Mouse (Mus musculus): ENCODE data around the gene Spryd3. TPM values are rescaled to one million over a fixed set of nuclear protein-coding genes. Genes with fewer than 3 reads are reported as not detected.

Gene Spryd3
- polyA plus RNA-seq, 1 experiment, result 64.6 TPM

DNA sequence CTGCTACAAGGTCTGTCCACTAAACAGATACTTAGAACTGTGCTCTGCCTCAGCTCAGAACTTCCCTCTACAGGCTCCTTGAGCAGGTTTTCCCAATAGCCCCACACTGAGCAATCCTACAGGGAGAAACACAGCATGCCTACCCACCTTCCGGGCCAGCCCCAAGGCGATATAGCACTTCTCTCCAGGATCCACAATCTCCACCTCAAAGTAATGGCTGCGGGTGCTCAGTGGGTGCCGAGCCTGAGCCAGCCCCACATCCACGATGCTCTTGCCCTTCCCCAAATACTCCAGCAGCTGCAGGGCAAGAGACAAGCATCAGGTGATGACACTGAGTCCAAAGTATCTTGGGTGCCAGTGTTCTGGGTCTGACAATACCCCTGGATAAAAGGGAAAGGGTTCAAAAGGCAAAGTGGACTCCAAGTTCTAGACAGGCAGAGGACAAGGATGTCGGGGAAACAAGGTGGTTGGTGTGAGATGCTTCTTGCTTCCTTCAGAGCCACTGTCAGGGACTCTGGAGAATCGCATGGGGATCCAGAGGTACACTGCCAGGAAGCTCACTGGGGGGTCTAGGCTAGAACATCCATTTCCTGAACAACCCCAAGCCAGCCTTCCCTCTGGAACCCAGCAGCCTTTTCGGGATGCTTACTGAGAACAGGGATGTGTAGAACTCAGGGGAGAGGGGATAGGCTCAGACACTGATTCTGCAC is 16.8 kb downstream of the Spryd3 start:
- TF ChIP-seq CTCF (IDR thresholded peaks at IDR 0.05; ENCODE audit: borderline replicate concordance, extremely low read depth, insufficient read depth, insufficient read length) (no peak), POLR2A (IDR thresholded peaks at IDR 0.05; ENCODE audit: borderline replicate concordance, extremely low read depth, insufficient read depth, insufficient read length, poor library complexity, severe bottlenecking) (no peak)
- no peak for DNase-seq (ENCODE audit: low read depth)

DNA sequence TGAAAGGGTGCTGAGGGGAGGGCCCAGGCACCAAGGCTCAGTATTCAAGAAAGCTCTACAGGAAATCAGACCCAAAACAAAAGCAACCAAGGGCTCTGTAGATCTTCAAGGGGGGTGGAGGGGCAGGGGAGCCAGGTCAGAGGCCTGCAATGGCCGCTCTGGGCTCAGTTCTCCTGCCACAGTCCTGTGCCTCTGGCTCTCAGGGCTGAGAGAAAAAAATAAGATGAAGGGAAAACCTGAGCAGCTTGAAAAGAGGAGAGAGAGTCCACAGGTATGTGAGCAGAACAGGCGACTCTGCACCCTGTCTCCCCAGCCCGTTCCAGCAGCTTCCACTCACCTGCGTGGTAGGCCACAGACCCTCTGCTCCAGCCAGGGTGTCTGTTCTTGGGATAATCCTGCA is 17.4 kb downstream of the Spryd3 start:
- TF ChIP-seq POLR2A (IDR thresholded peaks at IDR 0.05; ENCODE audit: borderline replicate concordance, extremely low read depth, insufficient read depth, insufficient read length, poor library complexity, severe bottlenecking) (no peak), CTCF (IDR thresholded peaks at IDR 0.05; ENCODE audit: borderline replicate concordance, extremely low read depth, insufficient read depth, insufficient read length) (no peak)
- DNase-seq (ENCODE audit: low read depth), result no peak

DNA sequence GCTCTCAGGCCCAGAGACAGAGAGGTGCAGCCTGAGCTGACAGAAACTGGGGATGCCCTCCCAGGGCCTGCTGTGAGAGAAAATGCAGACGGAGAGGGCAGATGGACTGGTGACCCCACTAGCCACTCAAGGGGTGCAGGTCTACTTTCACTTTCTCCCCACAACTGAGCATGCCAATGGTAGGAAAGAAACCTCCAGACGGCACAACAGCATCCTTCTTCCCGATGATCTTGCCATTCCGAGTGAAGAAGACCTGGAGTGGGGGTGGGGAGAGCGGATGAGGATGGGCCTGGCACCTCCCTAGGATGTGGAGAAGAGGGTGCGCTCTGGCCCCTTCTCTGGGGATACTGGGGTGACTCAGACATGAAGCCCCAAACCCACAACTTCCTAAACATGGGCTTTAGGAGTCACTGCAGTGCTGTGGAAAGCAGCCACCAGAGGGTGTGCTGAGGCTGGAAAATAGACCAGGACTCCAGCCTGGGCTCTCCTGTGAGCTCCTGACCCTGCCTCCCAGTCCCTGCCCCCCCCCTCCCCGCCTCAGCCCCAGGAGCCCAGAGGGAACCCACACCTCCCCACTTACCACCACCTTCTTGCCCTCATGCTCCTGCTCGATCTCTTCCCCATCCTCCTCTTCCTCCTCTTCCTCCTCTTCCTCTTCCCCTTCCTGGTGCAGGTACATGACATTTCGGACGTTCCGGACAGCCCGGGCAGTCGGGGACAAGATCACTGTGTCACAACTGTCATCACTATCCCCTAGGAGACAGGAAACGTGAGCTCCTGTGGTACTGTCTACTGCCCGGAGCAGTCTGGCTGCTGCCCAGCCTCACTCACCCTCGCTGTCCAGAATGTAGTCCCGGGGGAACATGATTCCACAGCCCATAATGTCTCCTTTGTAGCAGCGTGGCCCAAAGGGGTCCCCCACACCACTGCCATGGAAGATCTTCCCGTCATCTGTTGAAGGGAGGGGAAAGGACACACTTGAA is 18.3 kb downstream of the Spryd3 start:
- TF ChIP-seq POLR2A (IDR thresholded peaks at IDR 0.05; ENCODE audit: borderline replicate concordance, extremely low read depth, insufficient read depth, insufficient read length, poor library complexity, severe bottlenecking), result no peak
- peak; percentile 41; the same call in 1 of the 2 replicates for TF ChIP-seq CTCF (IDR thresholded peaks at IDR 0.05; ENCODE audit: borderline replicate concordance, extremely low read depth, insufficient read depth, insufficient read length)
- no peak for DNase-seq (ENCODE audit: low read depth)

DNA sequence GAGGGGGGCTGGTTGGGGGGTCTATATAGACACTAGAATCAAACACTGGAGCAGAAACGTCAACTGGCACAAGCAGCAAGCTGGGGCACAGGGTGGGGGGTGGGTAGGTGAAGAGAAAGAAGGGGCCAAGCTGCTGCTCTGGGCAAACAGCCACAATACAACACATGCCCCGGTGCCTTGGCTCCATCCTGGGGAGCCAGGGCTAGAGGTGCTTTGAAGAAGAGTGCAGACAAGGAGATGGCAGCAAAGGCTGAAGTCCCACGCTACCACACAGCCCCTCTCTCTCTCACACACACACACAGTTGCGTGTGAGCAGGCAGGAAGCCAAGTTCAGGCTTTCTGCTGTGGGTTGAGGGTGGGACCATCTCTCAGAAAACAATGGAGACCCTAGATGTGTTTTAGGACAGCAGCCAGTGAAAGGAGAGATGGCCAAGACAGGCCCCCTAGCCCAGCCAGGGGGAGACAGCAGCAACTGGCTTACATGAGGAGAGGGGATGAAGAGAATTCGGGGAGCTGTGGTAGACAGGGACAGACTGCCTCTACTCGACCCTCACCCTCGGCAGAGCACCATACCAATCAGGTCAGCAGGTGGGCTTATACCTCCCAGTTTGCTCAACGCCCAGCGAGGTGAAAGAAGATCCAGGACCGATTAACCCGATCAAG is 19.1 kb downstream of the Spryd3 start:
- peak; percentile 90 for DNase-seq (ENCODE audit: low read depth)
- TF ChIP-seq CTCF (IDR thresholded peaks at IDR 0.05; ENCODE audit: borderline replicate concordance, extremely low read depth, insufficient read depth, insufficient read length) (no peak), POLR2A (IDR thresholded peaks at IDR 0.05; ENCODE audit: borderline replicate concordance, extremely low read depth, insufficient read depth, insufficient read length, poor library complexity, severe bottlenecking) (no peak)

DNA sequence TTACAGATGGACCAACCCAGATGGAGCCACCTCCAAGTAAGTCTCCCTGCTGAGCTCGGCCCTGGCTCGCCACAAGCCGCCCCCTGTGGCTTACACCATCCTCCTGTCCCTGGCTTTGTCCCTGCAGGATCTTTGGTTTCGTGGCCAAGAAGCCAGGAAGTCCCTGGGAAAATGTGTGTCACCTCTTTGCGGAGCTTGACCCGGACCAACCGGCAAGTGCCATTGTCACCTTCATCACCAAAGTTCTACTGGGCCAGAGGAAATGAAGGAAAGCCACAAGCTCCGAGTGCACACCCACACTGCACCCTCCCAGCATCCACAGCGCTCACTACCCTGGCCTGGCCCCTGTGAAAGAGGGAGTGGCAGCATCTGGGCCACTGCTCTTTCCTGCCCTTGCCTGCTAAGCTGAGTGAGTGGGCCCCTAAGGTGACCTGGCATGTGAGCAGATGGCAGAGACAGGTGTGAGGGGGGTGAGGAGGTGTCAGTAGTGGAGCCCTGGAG is 20.3 kb downstream of the Spryd3 start:
- TF ChIP-seq POLR2A (IDR thresholded peaks at IDR 0.05; ENCODE audit: borderline replicate concordance, extremely low read depth, insufficient read depth, insufficient read length, poor library complexity, severe bottlenecking) (no peak), CTCF (IDR thresholded peaks at IDR 0.05; ENCODE audit: borderline replicate concordance, extremely low read depth, insufficient read depth, insufficient read length) (no peak)
- no peak for DNase-seq (ENCODE audit: low read depth)

DNA sequence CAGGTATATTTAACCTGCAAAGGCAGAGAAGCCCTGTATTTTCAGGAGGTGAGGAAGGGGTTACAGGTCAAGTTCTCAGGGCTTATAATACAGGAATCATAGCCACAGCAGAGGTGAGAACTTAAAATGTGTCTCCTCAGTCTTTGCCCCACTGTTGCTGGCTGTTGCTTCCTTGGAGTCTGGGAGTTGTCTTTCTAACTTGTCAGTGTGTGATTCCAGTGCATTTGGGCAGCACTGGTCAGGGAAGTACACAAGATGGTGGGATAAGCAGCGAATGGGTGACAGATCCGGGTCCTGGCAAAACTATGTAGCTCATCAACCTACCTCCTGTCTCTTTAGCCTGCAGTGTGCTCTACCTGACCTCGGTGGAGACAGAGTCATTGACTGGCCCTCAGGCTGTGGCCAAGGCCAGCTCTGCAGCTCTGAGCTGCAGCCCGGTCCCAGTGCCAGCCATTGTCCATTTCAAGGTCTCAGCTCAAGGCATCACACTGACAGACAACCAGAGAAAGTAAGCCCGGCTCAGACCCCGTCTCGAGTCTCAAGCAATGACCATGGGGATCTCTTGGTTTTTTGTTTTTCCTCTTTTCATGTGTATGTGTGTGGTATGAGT is 21.3 kb downstream of the Spryd3 start:
- no peak for DNase-seq (ENCODE audit: low read depth)
- no peak for TF ChIP-seq POLR2A (IDR thresholded peaks at IDR 0.05; ENCODE audit: borderline replicate concordance, extremely low read depth, insufficient read depth, insufficient read length, poor library complexity, severe bottlenecking)
- no peak for TF ChIP-seq CTCF (IDR thresholded peaks at IDR 0.05; ENCODE audit: borderline replicate concordance, extremely low read depth, insufficient read depth, insufficient read length)

DNA sequence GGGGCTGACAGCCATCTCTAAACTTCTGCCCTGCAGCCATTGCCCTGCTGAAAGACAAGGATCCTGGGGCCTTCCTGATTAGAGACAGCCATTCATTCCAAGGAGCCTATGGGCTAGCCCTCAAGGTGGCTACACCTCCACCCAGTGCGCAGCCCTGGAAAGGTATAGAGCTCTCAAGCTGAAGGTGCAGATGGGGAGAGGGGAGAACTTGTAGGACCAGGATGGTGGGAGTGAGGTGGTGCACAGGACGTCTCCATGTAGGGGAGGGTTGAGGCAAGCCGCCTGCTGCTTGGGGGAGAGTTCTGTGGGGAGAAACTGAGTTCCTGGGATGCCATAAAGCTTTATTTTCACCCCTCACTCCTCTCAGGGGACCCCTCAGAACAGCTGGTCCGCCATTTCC is 22.4 kb downstream of the Spryd3 start:
- TF ChIP-seq POLR2A (IDR thresholded peaks at IDR 0.05; ENCODE audit: borderline replicate concordance, extremely low read depth, insufficient read depth, insufficient read length, poor library complexity, severe bottlenecking) (no peak), CTCF (IDR thresholded peaks at IDR 0.05; ENCODE audit: borderline replicate concordance, extremely low read depth, insufficient read depth, insufficient read length) (no peak)

DNA sequence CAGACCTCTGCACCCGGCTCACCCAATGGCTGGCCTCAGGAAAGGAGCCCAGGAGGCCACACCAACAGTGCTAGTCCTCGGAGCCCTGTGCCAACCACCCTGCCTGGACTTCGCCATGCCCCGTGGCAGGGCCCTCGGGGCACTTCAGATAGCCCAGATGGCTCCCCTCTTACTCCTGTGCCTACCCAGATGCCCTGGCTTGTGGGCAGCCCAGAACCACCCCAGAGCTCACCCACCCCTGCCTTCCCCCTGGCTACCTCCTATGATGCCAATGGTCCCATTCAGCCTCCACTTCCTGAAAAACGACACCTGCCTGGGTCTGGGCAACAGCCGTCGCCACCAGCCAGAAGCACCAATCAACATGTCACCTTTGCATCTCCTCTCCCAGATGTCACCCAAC is 23.2 kb downstream of the Spryd3 start:
- TF ChIP-seq CTCF (IDR thresholded peaks at IDR 0.05; ENCODE audit: borderline replicate concordance, extremely low read depth, insufficient read depth, insufficient read length) (no peak), POLR2A (IDR thresholded peaks at IDR 0.05; ENCODE audit: borderline replicate concordance, extremely low read depth, insufficient read depth, insufficient read length, poor library complexity, severe bottlenecking) (no peak)
- no peak for DNase-seq (ENCODE audit: low read depth)

More for the DNA sequence above, 22.4 kb downstream of the Spryd3 start:
- DNase-seq (ENCODE audit: low read depth), result no peak

DNA sequence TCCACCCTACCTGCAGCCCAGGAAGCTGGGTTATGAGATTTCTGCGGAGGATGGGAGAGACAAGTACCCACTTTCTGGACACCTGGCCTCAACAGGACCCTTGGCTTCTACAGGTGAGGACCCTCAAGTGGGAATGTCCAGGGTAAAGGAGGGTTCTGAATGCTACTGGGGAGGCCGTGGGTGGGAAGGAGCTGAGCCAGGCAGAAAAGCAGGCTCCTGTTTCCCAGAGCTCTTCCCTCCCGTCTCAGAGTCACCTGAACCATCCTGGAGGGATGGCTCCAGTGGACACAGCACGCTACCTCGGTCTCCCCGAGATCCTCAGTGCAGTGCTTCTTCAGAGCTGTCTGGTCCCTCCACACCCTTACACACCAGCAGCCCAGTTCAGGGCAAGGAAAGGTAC is 23.9 kb downstream of the Spryd3 start:
- DNase-seq (ENCODE audit: low read depth), result no peak
- TF ChIP-seq POLR2A (IDR thresholded peaks at IDR 0.05; ENCODE audit: borderline replicate concordance, extremely low read depth, insufficient read depth, insufficient read length, poor library complexity, severe bottlenecking) (no peak), CTCF (IDR thresholded peaks at IDR 0.05; ENCODE audit: borderline replicate concordance, extremely low read depth, insufficient read depth, insufficient read length) (no peak)

DNA sequence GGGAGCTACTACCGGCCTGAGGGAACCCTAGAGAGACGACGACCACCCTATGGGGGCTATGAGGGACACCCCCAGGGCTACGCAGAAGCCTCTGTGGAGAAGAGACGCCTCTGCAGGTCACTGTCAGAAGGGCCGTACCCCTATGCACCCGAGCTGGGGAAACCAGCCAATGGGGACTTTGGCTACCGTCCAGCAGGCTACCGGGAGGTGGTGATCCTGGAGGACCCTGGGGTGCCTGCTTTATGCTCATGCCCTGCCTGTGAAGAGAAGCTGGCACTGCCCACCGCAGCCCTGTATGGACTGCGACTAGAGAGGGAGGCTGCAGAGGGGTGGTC is 24.6 kb downstream of the Spryd3 start:
- no peak for DNase-seq (ENCODE audit: low read depth)
- TF ChIP-seq CTCF (IDR thresholded peaks at IDR 0.05; ENCODE audit: borderline replicate concordance, extremely low read depth, insufficient read depth, insufficient read length), result no peak
- no peak for TF ChIP-seq POLR2A (IDR thresholded peaks at IDR 0.05; ENCODE audit: borderline replicate concordance, extremely low read depth, insufficient read depth, insufficient read length, poor library complexity, severe bottlenecking)
